Mouse (Mus musculus): Measurements from ENCODE around the gene Fhit. TPM values are rescaled to one million over a fixed set of nuclear protein-coding genes. Genes with fewer than 3 reads are reported as not detected.

Gene Fhit
- polyA plus RNA-seq, 1 experiment from 2014 or later, result 5.9 TPM

- no peaks in the 10 kb centered on the region for H3K27me3 ChIP-seq
- no peaks in the 10 kb centered on the region for H3K4me1 ChIP-seq
- ATAC-seq (ENCODE audit: insufficient number of reproducible peaks, insufficient read depth, low FRiP score, low TSS enrichment), result no peak
- H3K27ac ChIP-seq, result no peak overlapping the region
- H3K9ac ChIP-seq, result no peak overlapping the region
- no peaks in the 10 kb centered on the region for H3K36me3 ChIP-seq
- WGBS, result 58% methylated on average over 2 of the region's 2 CpGs
- H3K9me3 ChIP-seq, result no peaks in the 10 kb centered on the region
- no peak overlapping the region for H3K4me3 ChIP-seq
- no peak overlapping the region for H3K4me2 ChIP-seq (replicated peaks)
Observed at GRCm38 (mm10) chr14:10534862-10535261, 627.0 kb downstream of the Fhit start.

DNA sequence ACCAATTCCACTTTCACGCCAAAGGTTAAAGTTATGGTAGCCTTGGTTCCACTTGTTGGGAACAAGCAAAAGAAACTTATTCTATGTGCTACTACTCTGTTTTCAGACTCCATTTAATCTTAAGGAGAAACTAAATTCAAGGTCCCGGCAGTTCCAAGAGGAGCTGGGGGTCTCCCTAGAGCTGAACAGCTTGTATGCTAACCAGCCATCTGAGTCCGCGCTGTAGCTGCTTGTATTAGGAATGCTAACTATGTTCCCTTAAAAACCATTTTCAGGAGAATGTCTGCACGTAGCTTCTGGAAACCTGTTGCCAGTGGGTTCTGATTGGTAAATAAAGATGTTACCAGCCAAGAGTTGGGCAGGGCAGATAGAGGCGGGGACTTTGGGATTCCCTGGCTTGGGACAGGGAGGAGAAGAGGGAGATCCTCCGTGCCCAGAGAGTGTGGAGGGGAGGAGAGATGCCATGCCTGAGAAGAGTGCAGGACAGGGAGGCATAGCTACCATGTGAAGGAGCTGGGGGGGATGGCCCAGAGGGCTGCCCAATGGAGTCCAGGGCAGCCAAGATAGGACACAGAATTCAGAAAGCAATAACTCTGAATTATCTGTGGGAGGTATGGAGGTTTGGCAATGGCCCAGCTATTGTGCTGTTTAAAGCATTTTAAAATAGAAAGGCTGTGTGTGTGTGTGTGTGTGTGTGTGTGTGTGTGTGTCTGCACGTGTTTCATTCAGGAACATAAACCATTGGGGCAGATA, 629.9 kb downstream of the Fhit start:
- no peaks in the 10 kb centered on the region for H3K4me1 ChIP-seq
- no peaks in the 10 kb centered on the region for H3K36me3 ChIP-seq
- no peaks in the 10 kb centered on the region for H3K27me3 ChIP-seq
- no peak for ATAC-seq (ENCODE audit: insufficient number of reproducible peaks, insufficient read depth, low FRiP score, low TSS enrichment)
- H3K9me3 ChIP-seq, result no peaks in the 10 kb centered on the region
- no peak overlapping the region for H3K9ac ChIP-seq
- H3K27ac ChIP-seq, result no peak overlapping the region
- H3K4me3 ChIP-seq, result no peak overlapping the region
- no peak overlapping the region for H3K4me2 ChIP-seq (replicated peaks)
- WGBS, result 75% methylated on average over 8 of the region's 8 CpGs

- H3K4me2 ChIP-seq (replicated peaks), result no peak overlapping the region
- no peak overlapping the region for H3K4me3 ChIP-seq
- H3K9me3 ChIP-seq, result no peaks in the 10 kb centered on the region
- no peak overlapping the region for H3K9ac ChIP-seq
- H3K4me1 ChIP-seq, result no peaks in the 10 kb centered on the region
- H3K36me3 ChIP-seq, result no peaks in the 10 kb centered on the region
- no peaks in the 10 kb centered on the region for H3K27me3 ChIP-seq
- H3K27ac ChIP-seq, result no peak overlapping the region
- WGBS, result 53% methylated on average over 2 of the region's 2 CpGs
- ATAC-seq (ENCODE audit: insufficient number of reproducible peaks, insufficient read depth, low FRiP score, low TSS enrichment), result no peak
Observed at GRCm38 (mm10) chr14:10526800-10527199, 635.0 kb downstream of the Fhit start.

DNA sequence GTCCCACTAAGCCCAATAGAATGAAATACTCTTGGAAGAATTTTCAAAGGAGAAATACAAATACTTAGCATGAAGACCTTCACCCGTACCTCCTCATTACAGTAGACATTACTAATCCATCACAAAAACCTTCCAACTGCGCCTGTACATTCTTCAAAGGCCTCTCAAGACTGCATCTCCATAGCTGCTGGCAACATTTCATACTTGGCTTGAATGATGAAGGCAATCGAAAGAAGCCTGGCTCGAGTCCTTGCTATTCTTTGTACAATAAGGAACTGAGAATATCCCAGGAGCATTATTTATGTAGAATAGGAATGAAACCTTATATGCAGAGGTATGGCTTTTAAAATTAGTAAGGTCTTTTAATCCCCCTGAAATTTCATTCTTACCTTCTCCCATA, 636.0 kb downstream of the Fhit start:
- 81% methylated on average over 4 of the region's 4 CpGs for WGBS
- Histone ChIP-seq H3K27me3 (no peaks in the 10 kb centered on the region), H3K36me3 (no peaks in the 10 kb centered on the region), H3K9ac (no peak overlapping the region), H3K9me3 (no peaks in the 10 kb centered on the region), H3K4me1 (no peaks in the 10 kb centered on the region), H3K4me2 (replicated peaks) (no peak overlapping the region), H3K4me3 (no peak overlapping the region), H3K27ac (no peak overlapping the region)
- ATAC-seq (ENCODE audit: insufficient number of reproducible peaks, insufficient read depth, low FRiP score, low TSS enrichment), result no peak

- Histone ChIP-seq H3K9me3 (no peaks in the 10 kb centered on the region), H3K4me2 (replicated peaks) (no peak overlapping the region), H3K27ac (no peak overlapping the region), H3K4me3 (no peak overlapping the region), H3K27me3 (no peaks in the 10 kb centered on the region), H3K36me3 (no peaks in the 10 kb centered on the region), H3K4me1 (no peaks in the 10 kb centered on the region), H3K9ac (no peak overlapping the region)
- no peak for ATAC-seq (ENCODE audit: insufficient number of reproducible peaks, insufficient read depth, low FRiP score, low TSS enrichment)
Observed at GRCm38 (mm10) chr14:10514026-10514425, 647.8 kb downstream of the Fhit start.

- Histone ChIP-seq H3K4me3 (no peak overlapping the region), H3K9ac (no peak overlapping the region), H3K9me3 (no peaks in the 10 kb centered on the region), H3K36me3 (no peaks in the 10 kb centered on the region), H3K4me1 (peaks cover 5% of the 10 kb centered on the region; the same call in 1 of the 2 replicates), H3K27me3 (no peaks in the 10 kb centered on the region), H3K4me2 (replicated peaks) (no peak overlapping the region), H3K27ac (no peak overlapping the region)
- ATAC-seq (ENCODE audit: insufficient number of reproducible peaks, insufficient read depth, low FRiP score, low TSS enrichment), result no peak
Observed at GRCm38 (mm10) chr14:10509252-10509651, 652.6 kb downstream of the Fhit start.

GRCm38 (mm10) chr14:10507560-10507959, 654.3 kb downstream of the Fhit start:
- H3K27ac ChIP-seq, result no peak overlapping the region
- WGBS, result 14% methylated on average over 1 of the region's 1 CpGs
- peak; percentile 56; the same call in 1 of the 2 replicates for ATAC-seq (ENCODE audit: insufficient number of reproducible peaks, insufficient read depth, low FRiP score, low TSS enrichment)
- H3K4me1 ChIP-seq, result peaks cover 5% of the 10 kb centered on the region; the same call in 1 of the 2 replicates
- H3K9ac ChIP-seq, result no peak overlapping the region
- H3K27me3 ChIP-seq, result no peaks in the 10 kb centered on the region
- H3K4me3 ChIP-seq, result no peak overlapping the region
- no peaks in the 10 kb centered on the region for H3K36me3 ChIP-seq
- no peak overlapping the region for H3K4me2 ChIP-seq (replicated peaks)
- H3K9me3 ChIP-seq, result no peaks in the 10 kb centered on the region

GRCm38 (mm10) chr14:10485798-10486197, 676.0 kb downstream of the Fhit start:
- no peaks in the 10 kb centered on the region for H3K27me3 ChIP-seq
- no peak for ATAC-seq (ENCODE audit: insufficient number of reproducible peaks, insufficient read depth, low FRiP score, low TSS enrichment)
- no peaks in the 10 kb centered on the region for H3K9me3 ChIP-seq
- no peak overlapping the region for H3K4me3 ChIP-seq
- H3K4me2 ChIP-seq (replicated peaks), result no peak overlapping the region
- H3K27ac ChIP-seq, result no peak overlapping the region
- no peaks in the 10 kb centered on the region for H3K4me1 ChIP-seq
- WGBS, result 75% methylated on average over 3 of the region's 3 CpGs
- no peaks in the 10 kb centered on the region for H3K36me3 ChIP-seq
- no peak overlapping the region for H3K9ac ChIP-seq

DNA sequence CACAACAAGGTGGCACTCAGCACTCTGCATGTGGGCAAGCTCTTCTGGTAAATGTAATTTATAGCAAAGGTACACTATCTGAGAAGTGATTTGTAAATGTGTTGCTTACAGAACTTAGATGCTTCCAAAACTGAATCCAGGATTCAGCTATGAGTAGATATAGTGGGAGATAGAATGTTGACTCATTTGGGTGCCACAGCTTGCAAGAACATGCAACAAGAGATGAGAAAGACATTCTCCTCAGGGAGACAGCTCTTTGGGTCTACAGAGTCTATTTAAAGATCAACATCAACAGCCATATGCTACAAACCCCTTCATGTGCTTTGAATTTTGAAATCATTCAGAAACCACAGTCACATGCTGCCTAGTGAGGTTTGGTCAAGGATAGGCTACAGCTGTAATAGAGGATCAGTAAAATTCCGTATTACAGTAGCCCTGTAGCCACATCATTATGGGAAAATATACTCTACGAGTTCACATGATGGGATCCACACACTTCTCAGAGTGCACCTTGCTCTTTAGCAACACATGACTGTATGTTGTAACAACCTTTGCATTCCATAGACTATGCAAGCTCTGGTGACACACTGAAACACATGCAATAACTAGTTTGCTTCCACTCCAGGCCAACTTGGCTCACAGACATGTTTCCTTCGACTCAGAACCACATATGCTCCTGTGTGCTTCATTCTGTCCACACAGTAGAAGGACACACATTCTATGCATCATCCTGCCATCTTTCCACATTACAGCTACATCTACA, 678.8 kb downstream of the Fhit start:
- Histone ChIP-seq H3K27me3 (no peaks in the 10 kb centered on the region), H3K9me3 (no peaks in the 10 kb centered on the region), H3K4me3 (no peak overlapping the region), H3K4me2 (replicated peaks) (no peak overlapping the region), H3K27ac (no peak overlapping the region), H3K9ac (no peak overlapping the region), H3K36me3 (no peaks in the 10 kb centered on the region), H3K4me1 (no peaks in the 10 kb centered on the region)
- 84% methylated on average over 3 of the region's 3 CpGs for WGBS
- no peak for ATAC-seq (ENCODE audit: insufficient number of reproducible peaks, insufficient read depth, low FRiP score, low TSS enrichment)

- Histone ChIP-seq H3K4me2 (replicated peaks) (no peak overlapping the region), H3K27ac (no peak overlapping the region), H3K4me3 (no peak overlapping the region), H3K4me1 (no peaks in the 10 kb centered on the region), H3K36me3 (no peaks in the 10 kb centered on the region), H3K27me3 (no peaks in the 10 kb centered on the region), H3K9me3 (no peaks in the 10 kb centered on the region), H3K9ac (no peak overlapping the region)
- WGBS, result 73% methylated on average over 2 of the region's 2 CpGs
- ATAC-seq (ENCODE audit: insufficient number of reproducible peaks, insufficient read depth, low FRiP score, low TSS enrichment), result no peak
Observed at GRCm38 (mm10) chr14:10481370-10481769, 680.5 kb downstream of the Fhit start.

- Histone ChIP-seq H3K27me3 (no peaks in the 10 kb centered on the region), H3K4me2 (replicated peaks) (no peak overlapping the region), H3K9ac (no peak overlapping the region), H3K36me3 (no peaks in the 10 kb centered on the region), H3K4me3 (no peak overlapping the region), H3K9me3 (no peaks in the 10 kb centered on the region), H3K27ac (no peak overlapping the region), H3K4me1 (no peaks in the 10 kb centered on the region)
- WGBS, result 70% methylated on average over 1 of the region's 1 CpGs
- no peak for ATAC-seq (ENCODE audit: insufficient number of reproducible peaks, insufficient read depth, low FRiP score, low TSS enrichment)
Observed at GRCm38 (mm10) chr14:10480681-10481080, 681.2 kb downstream of the Fhit start.

Measured in embryonic facial prominence, embryonic 12.5 days (tissue).